Mouse (Mus musculus) heart, adult 2 months (tissue): ENCODE results near the gene U2af1.
"Not testable (repeated sequence)": the region's sequence is repeated elsewhere in the genome, so short reads cannot be mapped to it uniquely, and the experiment has no call there.

Source experiments
- CTCF ChIP-seq: fragments of 200-600 bp; IDR thresholded peaks from 2 replicates; pipeline ENCODE4 v1.8.1; 2022; ENCODE audit warnings: antibody characterized with exemption, mild to moderate bottlenecking, moderate library complexity
- POLR2A ChIP-seq: fragments of 200-500 bp; IDR thresholded peaks from 2 replicates; pipeline ENCODE4 v1.6.1; 2011; ENCODE audit warnings: mild to moderate bottlenecking, low read depth, low read length, control low read depth; ENCODE audit not compliant: insufficient read depth

DNA sequence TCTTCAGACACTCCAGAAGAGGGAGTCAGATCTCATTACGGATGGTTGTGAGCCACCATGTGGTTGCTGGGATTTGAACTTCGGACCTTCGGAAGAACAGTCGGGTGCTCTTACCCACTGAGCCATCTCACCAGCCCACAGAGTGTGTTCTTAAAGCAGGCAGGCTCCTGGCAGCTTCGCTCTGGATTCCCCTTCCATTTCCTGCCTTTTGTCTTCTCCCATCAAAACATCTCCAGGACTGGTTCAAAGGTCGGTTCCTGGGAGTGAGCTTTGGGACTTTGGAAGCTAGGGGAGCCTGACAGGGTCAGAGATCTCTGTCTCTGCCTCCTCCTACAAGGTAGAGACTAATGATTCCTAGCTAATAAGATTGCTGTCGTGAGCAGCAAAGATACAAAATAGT, 36.7 kb upstream of the U2af1 start:
- TF ChIP-seq POLR2A, CTCF: not testable (repeated sequence)
